17 mouse cellular contexts compared by ENCODE assay signal in genomic region chrX:17568670-17569069, GRCm38 (mm10). TPM values are rescaled to one million over a fixed set of nuclear protein-coding genes. Genes with fewer than 3 reads are reported as not detected.
DNase-seq lines count a peak whose midpoint lies in the region; ATAC-seq and TF ChIP-seq lines count a peak whose summit lies in the region.
"Had no signal": no experiment of that assay in that cellular context is flagged by ENCODE, and none has a peak within 500 bp of the region (broad histone marks: within the 10 kb centered on the region; RNA-seq: fewer than 3 reads in every experiment).

No protein-coding gene starts in this region.

- peak overlapping the region; percentile 17; the same call in 1 of the 2 replicates for H3K27ac ChIP-seq in liver, adult 2 months (replicated peaks; ENCODE audit: insufficient read depth, low read depth, low read length)
- H3K27ac ChIP-seq in liver, embryonic 11.5 days (ENCODE audit: low read depth, low read length) = no peak overlapping the region
- no peak overlapping the region for H3K27ac ChIP-seq in hindbrain, embryonic 13.5 days
- H3K27ac ChIP-seq: embryonic facial prominence, embryonic 10.5 days; embryonic facial prominence, embryonic 12.5 days; forebrain, embryonic 13.5 days; forebrain, embryonic 15.5 days had no signal

- peaks cover 4% of the 10 kb centered on the region; the same call in 1 of the 2 replicates for H3K36me3 ChIP-seq in liver, adult 2 months (ENCODE audit: control insufficient read depth, insufficient read depth, low read length)
- no peaks in the 10 kb centered on the region for H3K36me3 ChIP-seq in liver, embryonic 11.5 days (ENCODE audit: control insufficient read depth, insufficient read depth, low read length)
- H3K36me3 ChIP-seq in hindbrain, embryonic 13.5 days = no peaks in the 10 kb centered on the region
- H3K36me3 ChIP-seq: embryonic facial prominence, embryonic 10.5 days; embryonic facial prominence, embryonic 12.5 days; forebrain, embryonic 15.5 days had no signal

- no peak overlapping the region for H3K9ac ChIP-seq in liver, adult 2 months (ENCODE audit: low read depth, low read length)
- H3K9ac ChIP-seq in liver, embryonic 11.5 days (ENCODE audit: low read depth, low read length) = no peak overlapping the region
- no peak overlapping the region for H3K9ac ChIP-seq in hindbrain, embryonic 13.5 days
- H3K9ac ChIP-seq: embryonic facial prominence, embryonic 12.5 days; forebrain, embryonic 13.5 days; forebrain, embryonic 15.5 days; forebrain, postnatal 0 days had no signal

- TF ChIP-seq POLR2A in liver, adult 2 months (IDR thresholded peaks at IDR 0.05; ENCODE audit: extremely low read depth, insufficient read depth, low read length) = no peak

- ATAC-seq in liver, embryonic 11.5 days (replicated peaks; ENCODE audit: low FRiP score) = no peak
- no peak for ATAC-seq in hindbrain, embryonic 13.5 days (ENCODE audit: low FRiP score)
- ATAC-seq: forebrain, embryonic 13.5 days; forebrain, embryonic 15.5 days; forebrain, postnatal 0 days had no signal

- no peaks in the 10 kb centered on the region; the same call in 1 of the 2 replicates for H3K79me2 ChIP-seq in liver, adult 2 months (ENCODE audit: control insufficient read depth, insufficient read depth, low read length)

- no peaks in the 10 kb centered on the region for H3K27me3 ChIP-seq in liver, adult 2 months (ENCODE audit: control insufficient read depth, insufficient read depth, low read length)
- no peaks in the 10 kb centered on the region for H3K27me3 ChIP-seq in liver, embryonic 11.5 days (replicated peaks; ENCODE audit: control insufficient read depth, insufficient read depth, low read length)
- no peaks in the 10 kb centered on the region for H3K27me3 ChIP-seq in hindbrain, embryonic 13.5 days
- H3K27me3 ChIP-seq: embryonic facial prominence, embryonic 12.5 days; forebrain, embryonic 13.5 days; forebrain, embryonic 15.5 days had no signal

- no peak overlapping the region for H3K4me2 ChIP-seq in liver, embryonic 11.5 days
- H3K4me2 ChIP-seq in hindbrain, embryonic 13.5 days = no peak overlapping the region
- H3K4me2 ChIP-seq: embryonic facial prominence, embryonic 12.5 days; forebrain, embryonic 13.5 days; forebrain, embryonic 15.5 days had no signal

- H3K4me3 ChIP-seq in liver, adult 2 months (ENCODE audit: insufficient read depth, low read depth, low read length) = no peak overlapping the region
- no peak overlapping the region for H3K4me3 ChIP-seq in liver, embryonic 11.5 days (ENCODE audit: low read depth, low read length)
- no peak overlapping the region for H3K4me3 ChIP-seq in hindbrain, embryonic 13.5 days
- H3K4me3 ChIP-seq: embryonic facial prominence, embryonic 10.5 days; embryonic facial prominence, embryonic 12.5 days; forebrain, embryonic 13.5 days; forebrain, embryonic 15.5 days had no signal

- peaks cover 3% of the 10 kb centered on the region; the same call in 1 of the 2 replicates for H3K4me1 ChIP-seq in liver, adult 2 months (ENCODE audit: control insufficient read depth, insufficient read depth, low read length)
- H3K4me1 ChIP-seq in liver, embryonic 11.5 days (replicated peaks; ENCODE audit: control insufficient read depth, insufficient read depth, low read length) = no peaks in the 10 kb centered on the region
- peaks cover 3% of the 10 kb centered on the region; the same call in 1 of the 2 replicates for H3K4me1 ChIP-seq in hindbrain, embryonic 13.5 days (replicated peaks)
- H3K4me1 ChIP-seq: embryonic facial prominence, embryonic 10.5 days; embryonic facial prominence, embryonic 12.5 days had no signal

- TF ChIP-seq CTCF in liver, adult 2 months (IDR thresholded peaks at IDR 0.05; ENCODE audit: low read depth, low read length) = no peak

- peak; percentile 15 for DNase-seq in cerebellum, adult 11-12 months
- no peak for DNase-seq in cerebellum, adult 18-20 months
- DNase-seq in cerebellum, adult 9-10 months = peak; percentile 65
- DNase-seq in cerebellum, adult 9-11 months = no peak
- peak; percentile 57 for DNase-seq in liver, adult 2 months (ENCODE audit: extremely low read depth, low read depth, low spot score)
- no peak for DNase-seq in liver, embryonic 11.5 days (ENCODE audit: low spot score)
- peak; percentile 33 for DNase-seq in brain, adult 2 months (ENCODE audit: low read depth, low spot score)
- DNase-seq: adrenal gland, adult 2 months; adrenal gland, postnatal 10 days; adrenal gland, postnatal 25 days; cerebellum, adult 8-10 months; forebrain, postnatal 0 days had no signal

- WGBS in liver, adult 2 months = 38% methylated on average over 2 of the region's 2 CpGs
- 89% methylated on average over 2 of the region's 2 CpGs for WGBS in liver, embryonic 11.5 days
- 94% methylated on average over 2 of the region's 2 CpGs for WGBS in hindbrain, embryonic 13.5 days

- H3K9me3 ChIP-seq in liver, embryonic 11.5 days (ENCODE audit: control insufficient read depth, low read length) = no peaks in the 10 kb centered on the region
- no peaks in the 10 kb centered on the region for H3K9me3 ChIP-seq in hindbrain, embryonic 13.5 days
- H3K9me3 ChIP-seq: embryonic facial prominence, embryonic 10.5 days; embryonic facial prominence, embryonic 12.5 days; forebrain, embryonic 13.5 days; forebrain, embryonic 15.5 days had no signal

RNA-seq across cellular contexts. Expression of gene Fundc1, which starts 3.5 kb away (rescaled TPM):
- total RNA-seq in liver, adult 2 months (2014; rRNA removed) = 8.6 TPM in 2 replicates
- polyA plus RNA-seq in liver, adult 2 months (2012; rRNA removed) = 3.0 and 5.5 TPM in 2 replicates
- 33.3 and 40.6 TPM in 2 replicates for polyA plus RNA-seq in liver, embryonic 11.5 days (2014; fragmentation: Nextera tagmentation; extraction: Ambion mirVana)
- polyA plus RNA-seq in hindbrain, embryonic 13.5 days (2015; fragmentation: Nextera tagmentation; extraction: Ambion mirVana) = 67.9 and 68.2 TPM in 2 replicates

Comparison
In these comparisons a context has a peak if more than half of its experiments do, and no peak if none do; other contexts are left out.
1. DNase-seq: peak in cerebellum, adult 11-12 months (single experiment), cerebellum, adult 9-10 months (single experiment), liver, adult 2 months (single experiment) and brain, adult 2 months (single experiment); none in cerebellum, adult 18-20 months (0 of 2), cerebellum, adult 9-11 months (single experiment) and liver, embryonic 11.5 days (single experiment).